Mouse (Mus musculus) limb, embryonic 13.5 days (tissue): ENCODE measurements at regions not wholly inside any gene's neighbourhood (a gene's known extent, or its start where the extent isn't known, plus 50 kb on each side); places are given as distances from the start of the nearest gene placed in this dataset.

Source experiments
- ATAC-seq: fragments of 200-750 bp; cut with Nextera tagmentation; 2 replicates; pipeline ENCODE4 v1.8.0; 2017; ENCODE audit warnings: low read depth, moderate number of reproducible peaks, moderate TSS enrichment; ENCODE audit not compliant: low FRiP score
- H3K27ac ChIP-seq: fragments of 300-500 bp; sonication (generic); 2 replicates; pipeline ENCODE4 v1.5.1; 2015; ENCODE audit warnings: inconsistent platforms, mild to moderate bottlenecking, moderate library complexity
- H3K27me3 ChIP-seq: fragments of 300-500 bp; sonication (generic); 2 replicates; pipeline ENCODE4 v1.6.1; 2015; ENCODE audit warnings: mild to moderate bottlenecking, inconsistent platforms
- H3K36me3 ChIP-seq: fragments of 300-500 bp; sonication (generic); 2 replicates; pipeline ENCODE4 v1.6.1; 2015; ENCODE audit warnings: inconsistent platforms, mild to moderate bottlenecking, moderate library complexity
- H3K4me1 ChIP-seq: fragments of 300-500 bp; sonication (generic); 2 replicates; pipeline ENCODE4 v1.6.1; 2015; ENCODE audit warnings: inconsistent platforms
- H3K4me2 ChIP-seq: fragments of 300-500 bp; sonication (generic); replicated peaks from 2 replicates; pipeline ENCODE4 v1.6.1; 2015; ENCODE audit warnings: inconsistent platforms, mild to moderate bottlenecking, moderate library complexity
- H3K4me3 ChIP-seq: fragments of 300-500 bp; sonication (generic); 2 replicates; pipeline ENCODE4 v1.5.1; 2015; ENCODE audit warnings: moderate library complexity, mild to moderate bottlenecking, inconsistent platforms
- H3K9ac ChIP-seq: fragments of 300-500 bp; sonication (generic); 2 replicates; pipeline ENCODE4 v1.6.1; 2015; ENCODE audit warnings: mild to moderate bottlenecking, inconsistent platforms
- H3K9me3 ChIP-seq: fragments of 300-500 bp; sonication (generic); 2 replicates; pipeline ENCODE4 v1.6.1; 2016; ENCODE audit warnings: inconsistent platforms
- WGBS: fragments of 180-500 bp; shearing (Covaris S2); methylation state at CpG from one replicate; pipeline ENCODE4 v1.1.7; 2015; 5-methylcytosine and 5-hydroxymethylcytosine counted together

DNA sequence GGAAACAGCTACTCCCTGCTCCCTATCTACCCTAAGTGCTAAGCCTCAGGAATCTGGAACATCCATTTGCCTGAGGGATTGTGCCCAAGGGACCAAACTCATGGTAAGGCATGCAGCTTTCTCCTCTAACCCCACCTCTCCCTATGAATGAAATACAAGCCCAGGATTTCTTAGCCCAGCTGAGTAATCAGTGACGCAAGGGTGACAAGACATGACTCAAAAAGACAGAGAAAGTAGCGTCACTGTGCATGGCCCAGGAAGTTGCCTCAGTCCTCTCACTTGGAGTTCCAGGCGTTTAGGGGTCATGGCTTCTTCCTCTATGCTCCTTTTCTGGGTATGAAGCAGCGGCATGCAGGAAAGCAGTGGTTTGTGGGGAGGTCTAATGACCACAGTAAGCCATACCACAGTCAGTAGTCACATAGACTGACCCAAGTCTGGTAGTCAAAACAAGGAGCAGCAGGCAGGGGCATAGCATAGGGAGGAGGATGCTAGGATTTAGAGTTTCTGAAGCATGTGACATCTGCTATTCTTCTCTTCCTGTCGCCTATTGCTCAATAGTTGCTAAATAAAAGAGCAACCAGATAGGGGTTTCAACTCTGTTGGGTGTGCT lies 78.7 kb upstream of the Cd93 start:
- Histone ChIP-seq H3K4me3 (no peak overlapping the region), H3K9me3 (no peaks in the 10 kb centered on the region), H3K36me3 (no peaks in the 10 kb centered on the region), H3K27me3 (no peaks in the 10 kb centered on the region), H3K9ac (no peak overlapping the region), H3K4me1 (peaks cover 11% of the 10 kb centered on the region; the same call in 1 of the 2 replicates), H3K27ac (no peak overlapping the region), H3K4me2 (no peak overlapping the region)
- ATAC-seq = no peak
- 60% methylated on average over 5 of the region's 5 CpGs for WGBS

DNA sequence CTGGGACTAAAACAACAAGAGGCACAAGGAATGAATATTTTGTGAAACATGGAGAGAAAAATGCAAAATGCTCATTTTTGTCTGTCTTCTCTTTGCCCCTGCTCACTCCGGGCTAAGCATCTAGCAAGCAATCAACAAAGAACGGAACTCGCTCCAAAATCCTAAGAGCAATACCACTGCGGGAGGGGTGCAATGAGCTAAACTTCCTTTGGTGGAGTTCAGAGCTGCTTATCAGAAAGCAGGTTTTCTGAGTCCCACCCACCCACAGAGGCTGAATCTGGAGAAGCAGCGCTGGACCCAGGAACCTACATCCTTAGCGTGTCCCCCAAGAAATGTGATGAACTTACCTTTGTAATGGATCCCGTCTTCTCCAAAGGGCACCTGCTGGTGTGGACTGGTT lies 76.9 kb upstream of the Cd93 start:
- Histone ChIP-seq H3K4me2 (no peak overlapping the region), H3K27ac (no peak overlapping the region), H3K36me3 (no peaks in the 10 kb centered on the region), H3K9ac (no peak overlapping the region), H3K27me3 (no peaks in the 10 kb centered on the region), H3K4me3 (no peak overlapping the region), H3K9me3 (no peaks in the 10 kb centered on the region), H3K4me1 (peaks cover 11% of the 10 kb centered on the region; the same call in 1 of the 2 replicates)
- no peak for ATAC-seq
- 82% methylated on average over 7 of the region's 7 CpGs for WGBS

GRCm38 (mm10) chr2:148519689-148520290 lies 76.4 kb upstream of the Cd93 start:
- Histone ChIP-seq H3K36me3 (no peaks in the 10 kb centered on the region), H3K9ac (no peak overlapping the region), H3K4me1 (peaks cover 11% of the 10 kb centered on the region; the same call in 1 of the 2 replicates), H3K9me3 (no peaks in the 10 kb centered on the region), H3K27me3 (no peaks in the 10 kb centered on the region), H3K4me2 (no peak overlapping the region), H3K27ac (no peak overlapping the region), H3K4me3 (no peak overlapping the region)
- no peak for ATAC-seq
- WGBS = 40% methylated on average over 10 of the region's 10 CpGs

GRCm38 (mm10) chr2:148517906-148518305 lies 74.5 kb upstream of the Cd93 start:
- ATAC-seq = no peak
- no peak overlapping the region for H3K9ac ChIP-seq
- 23% methylated on average over 1 of the region's 1 CpGs for WGBS
- peaks cover 11% of the 10 kb centered on the region; the same call in 1 of the 2 replicates for H3K4me1 ChIP-seq
- no peaks in the 10 kb centered on the region for H3K27me3 ChIP-seq
- H3K9me3 ChIP-seq = no peaks in the 10 kb centered on the region
- H3K4me2 ChIP-seq = no peak overlapping the region
- H3K27ac ChIP-seq = no peak overlapping the region
- H3K4me3 ChIP-seq = no peak overlapping the region
- no peaks in the 10 kb centered on the region for H3K36me3 ChIP-seq

DNA sequence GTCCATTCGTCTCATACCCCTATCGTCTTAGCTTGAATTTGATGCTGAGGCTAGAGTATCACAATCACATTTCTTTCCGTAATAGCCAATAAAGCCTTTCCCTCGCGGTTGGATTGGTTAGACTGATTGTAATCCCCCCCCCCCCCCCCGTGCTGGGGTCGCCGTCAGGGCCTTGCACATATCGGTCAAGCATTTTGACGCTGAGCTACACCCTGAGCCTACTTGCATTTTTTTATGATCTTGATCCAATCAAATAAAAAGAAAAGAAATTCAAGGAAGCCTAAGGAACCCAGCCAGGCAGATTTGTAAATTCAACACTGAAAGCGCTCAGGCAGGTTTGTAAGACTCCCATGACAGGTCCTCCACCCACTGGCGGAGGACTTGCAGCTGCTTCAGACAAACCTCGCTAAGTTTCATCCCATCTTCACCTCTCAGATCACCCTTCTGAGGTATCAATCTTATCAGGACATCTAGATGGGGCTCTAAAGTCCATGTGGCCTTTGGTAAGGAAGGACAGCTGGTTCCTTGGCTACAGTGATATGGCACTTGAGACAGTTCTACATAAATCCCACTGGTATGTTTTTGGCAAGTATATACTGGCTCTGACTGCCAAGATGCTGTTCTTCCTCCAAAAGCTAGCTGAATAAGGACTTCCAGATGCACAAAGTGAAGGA lies 66.8 kb upstream of the Cd93 start:
- no peak for ATAC-seq
- H3K27ac ChIP-seq = no peak overlapping the region
- 73% methylated on average over 13 of the region's 13 CpGs for WGBS
- H3K36me3 ChIP-seq = no peaks in the 10 kb centered on the region
- no peaks in the 10 kb centered on the region for H3K9me3 ChIP-seq
- no peak overlapping the region for H3K4me2 ChIP-seq
- no peak overlapping the region for H3K4me3 ChIP-seq
- H3K9ac ChIP-seq = no peak overlapping the region
- H3K4me1 ChIP-seq = no peaks in the 10 kb centered on the region
- no peaks in the 10 kb centered on the region for H3K27me3 ChIP-seq

DNA sequence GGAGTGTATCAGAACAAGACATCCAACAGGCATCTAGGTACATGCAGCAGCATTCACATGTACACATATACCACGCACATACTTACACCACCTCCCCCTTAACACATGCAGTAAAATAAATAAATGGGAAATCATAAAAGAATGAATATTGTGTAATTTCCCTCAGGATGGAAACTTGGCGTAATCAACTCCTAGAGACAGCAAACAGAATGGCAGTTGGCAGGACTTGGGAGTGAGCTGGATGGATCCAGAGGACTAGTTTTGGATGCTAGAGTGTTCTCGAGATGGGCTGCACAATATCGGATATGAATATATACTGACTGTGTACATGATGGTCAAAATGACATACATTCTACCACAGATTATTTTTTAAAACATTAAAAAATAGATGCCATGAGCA lies 66.0 kb upstream of the Cd93 start:
- Histone ChIP-seq H3K36me3 (no peaks in the 10 kb centered on the region), H3K27me3 (no peaks in the 10 kb centered on the region), H3K4me1 (no peaks in the 10 kb centered on the region), H3K4me2 (no peak overlapping the region), H3K27ac (no peak overlapping the region), H3K9ac (no peak overlapping the region), H3K9me3 (no peaks in the 10 kb centered on the region), H3K4me3 (no peak overlapping the region)
- no peak for ATAC-seq
- WGBS = 91% methylated on average over 4 of the region's 4 CpGs

DNA sequence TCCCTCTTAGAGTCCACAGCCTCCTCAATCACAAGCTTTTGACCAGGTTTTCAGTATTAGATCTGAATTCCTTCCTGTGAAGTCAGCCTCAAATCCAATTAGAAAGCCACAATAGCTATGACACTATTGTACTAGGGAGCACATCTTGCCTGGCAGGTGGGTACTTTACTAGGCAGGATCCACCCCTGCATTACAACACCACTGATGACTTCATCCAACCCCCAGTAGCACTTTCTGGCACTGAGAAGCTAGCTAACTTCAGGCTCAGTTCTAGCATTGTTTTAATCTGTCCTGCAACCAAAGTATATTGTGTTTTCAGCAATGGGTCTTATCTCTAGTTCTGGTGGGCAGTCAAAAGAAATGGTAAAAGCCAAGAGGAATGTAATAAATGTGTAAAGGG lies 64.2 kb upstream of the Cd93 start:
- no peak for ATAC-seq

DNA sequence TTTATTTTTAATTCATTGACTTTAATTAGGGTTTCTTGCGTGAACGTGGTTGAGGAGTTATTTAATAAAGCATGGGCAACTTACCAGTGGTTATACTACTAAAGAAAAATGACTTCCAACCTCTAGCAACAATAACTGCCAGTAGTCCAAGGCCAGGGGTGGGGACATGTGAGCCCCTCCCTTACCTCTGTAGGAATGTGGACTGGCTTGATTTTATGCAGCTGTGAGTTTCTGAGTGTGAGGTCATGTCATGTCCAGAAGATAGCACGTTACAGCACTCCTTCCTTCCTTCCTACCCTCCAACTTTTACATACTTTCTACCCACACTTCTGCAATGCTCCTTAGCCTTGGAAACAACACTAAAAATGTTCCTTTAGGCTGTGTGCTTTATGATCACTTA lies 63.6 kb upstream of the Cd93 start:
- H3K36me3 ChIP-seq = no peaks in the 10 kb centered on the region
- 66% methylated on average over 3 of the region's 3 CpGs for WGBS
- ATAC-seq = no peak
- H3K27ac ChIP-seq = no peak overlapping the region
- H3K9me3 ChIP-seq = no peaks in the 10 kb centered on the region
- H3K4me1 ChIP-seq = no peaks in the 10 kb centered on the region
- H3K27me3 ChIP-seq = no peaks in the 10 kb centered on the region
- H3K9ac ChIP-seq = no peak overlapping the region
- no peak overlapping the region for H3K4me3 ChIP-seq
- no peak overlapping the region for H3K4me2 ChIP-seq

More for the DNA sequence above, 64.2 kb upstream of the Cd93 start:
- Histone ChIP-seq H3K27ac (no peak overlapping the region), H3K4me3 (no peak overlapping the region), H3K27me3 (no peaks in the 10 kb centered on the region), H3K9ac (no peak overlapping the region), H3K4me2 (no peak overlapping the region), H3K9me3 (no peaks in the 10 kb centered on the region), H3K36me3 (no peaks in the 10 kb centered on the region), H3K4me1 (no peaks in the 10 kb centered on the region)

GRCm38 (mm10) chr2:148505651-148506050 lies 62.3 kb upstream of the Cd93 start:
- no peaks in the 10 kb centered on the region for H3K36me3 ChIP-seq
- no peak overlapping the region for H3K9ac ChIP-seq
- no peak overlapping the region for H3K27ac ChIP-seq
- no peaks in the 10 kb centered on the region for H3K4me1 ChIP-seq
- H3K9me3 ChIP-seq = no peaks in the 10 kb centered on the region
- ATAC-seq = no peak
- H3K4me3 ChIP-seq = no peak overlapping the region
- WGBS = 85% methylated on average over 3 of the region's 3 CpGs
- H3K4me2 ChIP-seq = no peak overlapping the region
- no peaks in the 10 kb centered on the region for H3K27me3 ChIP-seq

- Histone ChIP-seq H3K4me2 (no peak overlapping the region), H3K27ac (no peak overlapping the region), H3K4me1 (no peaks in the 10 kb centered on the region), H3K9me3 (no peaks in the 10 kb centered on the region), H3K27me3 (no peaks in the 10 kb centered on the region), H3K4me3 (no peak overlapping the region), H3K36me3 (no peaks in the 10 kb centered on the region), H3K9ac (no peak overlapping the region)
- 90% methylated on average over 2 of the region's 2 CpGs for WGBS
- no peak for ATAC-seq
Measured at GRCm38 (mm10) chr2:148503143-148503854, 59.9 kb upstream of the Cd93 start.

GRCm38 (mm10) chr2:148502321-148502720 lies 59.0 kb upstream of the Cd93 start:
- WGBS = 70% methylated on average over 2 of the region's 2 CpGs
- Histone ChIP-seq H3K9me3 (no peaks in the 10 kb centered on the region), H3K9ac (no peak overlapping the region)

GRCm38 (mm10) chr2:148500235-148500936 lies 57.0 kb upstream of the Cd93 start:
- H3K4me1 ChIP-seq = no peaks in the 10 kb centered on the region
- H3K27ac ChIP-seq = no peak overlapping the region
- no peak for ATAC-seq
- no peaks in the 10 kb centered on the region for H3K9me3 ChIP-seq
- H3K9ac ChIP-seq = no peak overlapping the region
- no peaks in the 10 kb centered on the region for H3K36me3 ChIP-seq
- no peaks in the 10 kb centered on the region for H3K27me3 ChIP-seq
- H3K4me3 ChIP-seq = no peak overlapping the region
- 78% methylated on average over 6 of the region's 6 CpGs for WGBS
- no peak overlapping the region for H3K4me2 ChIP-seq

More at GRCm38 (mm10) chr2:148502321-148502720, 59.0 kb upstream of the Cd93 start:
- no peak for ATAC-seq
- Histone ChIP-seq H3K4me1 (no peaks in the 10 kb centered on the region), H3K27ac (no peak overlapping the region), H3K36me3 (no peaks in the 10 kb centered on the region), H3K4me3 (no peak overlapping the region), H3K27me3 (no peaks in the 10 kb centered on the region), H3K4me2 (no peak overlapping the region)
